Mouse (Mus musculus) cerebellum, adult 11-12 months (tissue): ENCODE measurements around the gene Nisch.

ENCODE experiments used
- DNase-seq: peaks from one replicate; pipeline ENCODE4 v3.0.0; 2022

Nisch gene

GRCm38 (mm10) chr14:31189348-31189747 lies 27.4 kb downstream of the Nisch start:
- no peak for DNase-seq

GRCm38 (mm10) chr14:31188771-31189181 lies 28.0 kb downstream of the Nisch start:
- DNase-seq, result no peak

GRCm38 (mm10) chr14:31186656-31187055 lies 30.1 kb downstream of the Nisch start:
- peak; percentile 36 for DNase-seq

- no peak for DNase-seq
Observed at GRCm38 (mm10) chr14:31184195-31184594, 32.6 kb downstream of the Nisch start.

GRCm38 (mm10) chr14:31183541-31183940 lies 33.2 kb downstream of the Nisch start:
- no peak for DNase-seq

GRCm38 (mm10) chr14:31182786-31183290 lies 33.9 kb downstream of the Nisch start:
- no peak for DNase-seq

GRCm38 (mm10) chr14:31181512-31181911 lies 35.2 kb downstream of the Nisch start:
- no peak for DNase-seq

GRCm38 (mm10) chr14:31179677-31180365 lies 36.9 kb downstream of the Nisch start:
- no peak for DNase-seq

GRCm38 (mm10) chr14:31177715-31178114 lies 39.0 kb downstream of the Nisch start:
- no peak for DNase-seq

- DNase-seq, result no peak
Observed at GRCm38 (mm10) chr14:31177287-31177686, 39.5 kb downstream of the Nisch start.

GRCm38 (mm10) chr14:31173537-31173936 lies 43.2 kb downstream of the Nisch start:
- no peak for DNase-seq

- DNase-seq, result peak; percentile 77
Observed at GRCm38 (mm10) chr14:31172781-31173455, 43.8 kb downstream of the Nisch start.

GRCm38 (mm10) chr14:31171821-31172220 lies 44.9 kb downstream of the Nisch start:
- DNase-seq, result no peak

GRCm38 (mm10) chr14:31171386-31171785 lies 45.4 kb downstream of the Nisch start:
- peak; percentile 72 for DNase-seq

- no peak for DNase-seq
Observed at GRCm38 (mm10) chr14:31170963-31171362, 45.8 kb downstream of the Nisch start.

- DNase-seq, result no peak
Observed at GRCm38 (mm10) chr14:31169508-31169907, 47.2 kb downstream of the Nisch start.

GRCm38 (mm10) chr14:31168425-31168824 lies 48.3 kb downstream of the Nisch start, which contains the start of gene Stab1:
Gene Stab1, minus strand, starts transcription at chr14:31168641.
- no peak for DNase-seq

GRCm38 (mm10) chr14:31166827-31167226 lies 49.9 kb downstream of the Nisch start:
- peak; percentile 49 for DNase-seq

GRCm38 (mm10) chr14:31165991-31166630 lies 50.6 kb downstream of the Nisch start:
- DNase-seq, result no peak

- no peak for DNase-seq
Observed at GRCm38 (mm10) chr14:31165458-31165857, 51.3 kb downstream of the Nisch start.

GRCm38 (mm10) chr14:31165010-31165409 lies 51.7 kb downstream of the Nisch start:
- peak; percentile 58 for DNase-seq

GRCm38 (mm10) chr14:31164067-31164466 lies 52.7 kb downstream of the Nisch start:
- peak; percentile 88 for DNase-seq

- DNase-seq, result no peak
Observed at GRCm38 (mm10) chr14:31161638-31162037, 55.1 kb downstream of the Nisch start.

GRCm38 (mm10) chr14:31161191-31161590 lies 55.6 kb downstream of the Nisch start:
- DNase-seq, result no peak
